Mouse (Mus musculus) adrenal gland (tissue): ENCODE data around the gene Marveld1.

Experiments
- intact Hi-C: fragments of 180-260 bp; cut with DNase I; formaldehyde crosslinking; loops from one replicate; pipeline ENCODE4 v1.15.1; 2025
- long read RNA-seq, 2 experiments: library from polyadenylated mRNA; unstranded; transcript quantifications; one replicate each; pipeline ENCODE4 v2.0.0; 2020; ENCODE audit warnings: borderline replicate concordance in 1 of 2; ENCODE audit not compliant: insufficient replicate concordance in 1 of 2

The Marveld1 gene
- long read RNA-seq, experiment 1, transcript Marveld1-201 (2 exons, 3,066 nt) = major isoform, 6 of 6 reads
- long read RNA-seq, experiment 1, partial matches to known transcripts = 0 of 6 reads
- long read RNA-seq, experiment 1, other reads (novel, unspliced or antisense) = 0 of 6 reads
- long read RNA-seq, experiment 2, partial matches to known transcripts = 0 of 5 reads
- long read RNA-seq, experiment 2, other reads (novel, unspliced or antisense) = 0 of 5 reads

DNA sequence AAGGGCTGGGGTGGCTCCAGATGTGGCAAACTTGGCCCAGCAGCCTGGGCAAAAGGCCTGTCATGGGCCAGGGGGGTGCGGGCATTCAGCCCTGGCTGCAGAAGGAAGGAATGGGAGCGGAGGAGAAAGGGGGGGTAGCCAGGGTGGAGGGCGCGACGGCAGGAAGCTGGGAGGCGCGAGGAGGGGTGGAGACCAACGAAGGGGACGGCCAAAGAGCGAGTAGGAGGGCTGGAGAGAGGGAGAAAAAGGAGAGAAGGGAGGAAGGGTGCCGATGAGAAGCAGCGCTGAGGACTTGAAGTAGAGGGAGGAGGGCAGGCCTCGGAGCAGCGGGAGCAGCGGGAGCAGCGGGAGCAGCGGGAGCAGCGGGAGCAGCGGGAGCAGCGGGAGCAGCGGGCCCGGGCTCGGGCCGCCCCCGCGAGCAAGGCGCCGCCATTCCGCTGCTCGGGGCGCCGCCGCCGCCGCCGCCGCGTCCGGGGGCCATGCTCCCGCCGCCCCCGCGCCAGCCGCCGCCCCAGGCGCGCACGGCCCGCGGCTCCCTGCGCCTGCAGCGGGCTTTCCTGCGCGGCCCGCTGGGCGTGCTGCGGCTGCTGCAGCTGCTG lies at the start of gene Marveld1:
Gene Marveld1, plus strand, starts transcription at position 231 of the 599 bp plus-strand sequence.
- intact Hi-C loops = no loop called here

DNA sequence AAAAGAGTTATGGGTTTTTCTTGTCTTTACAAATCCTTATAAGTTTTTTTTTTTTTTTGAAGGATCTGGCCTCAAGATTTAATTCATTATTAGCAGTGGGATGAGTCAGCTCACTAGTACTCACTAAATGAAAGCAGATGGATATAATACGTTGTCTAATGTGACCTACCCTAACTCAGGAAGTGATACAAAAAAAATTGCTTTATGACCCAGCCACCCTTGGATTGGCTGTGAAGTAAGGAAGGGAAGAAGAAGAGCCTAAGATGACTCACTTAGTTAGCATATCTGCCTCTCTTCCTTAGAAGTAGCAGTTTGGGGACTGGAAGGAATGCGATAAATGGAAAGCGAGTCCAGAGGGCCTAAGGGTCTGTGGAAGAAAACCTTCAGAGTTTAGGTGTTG lies 47.8 kb upstream of the Marveld1 start:
- intact Hi-C loops = no loop called here

DNA sequence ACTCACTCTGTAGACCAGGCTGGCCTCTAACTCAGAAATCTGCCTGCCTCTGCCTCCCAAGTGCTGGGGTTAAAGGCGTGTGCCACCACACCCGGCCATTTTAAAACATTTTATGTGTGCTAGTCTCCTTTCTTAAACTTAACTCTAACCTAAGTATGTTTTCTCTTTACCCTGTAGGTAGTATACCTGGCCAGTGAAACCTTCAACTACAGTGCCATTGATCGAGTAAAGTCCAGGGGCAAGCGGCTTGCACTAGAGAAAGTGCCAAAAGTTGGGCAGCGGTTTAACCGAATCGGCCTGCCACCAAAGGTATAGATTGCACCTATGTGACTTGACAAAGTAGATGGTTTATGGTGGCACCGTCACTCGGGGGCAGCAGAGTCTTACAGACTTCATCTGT lies 42.5 kb upstream of the Marveld1 start:
- intact Hi-C loops = no loop called here

DNA sequence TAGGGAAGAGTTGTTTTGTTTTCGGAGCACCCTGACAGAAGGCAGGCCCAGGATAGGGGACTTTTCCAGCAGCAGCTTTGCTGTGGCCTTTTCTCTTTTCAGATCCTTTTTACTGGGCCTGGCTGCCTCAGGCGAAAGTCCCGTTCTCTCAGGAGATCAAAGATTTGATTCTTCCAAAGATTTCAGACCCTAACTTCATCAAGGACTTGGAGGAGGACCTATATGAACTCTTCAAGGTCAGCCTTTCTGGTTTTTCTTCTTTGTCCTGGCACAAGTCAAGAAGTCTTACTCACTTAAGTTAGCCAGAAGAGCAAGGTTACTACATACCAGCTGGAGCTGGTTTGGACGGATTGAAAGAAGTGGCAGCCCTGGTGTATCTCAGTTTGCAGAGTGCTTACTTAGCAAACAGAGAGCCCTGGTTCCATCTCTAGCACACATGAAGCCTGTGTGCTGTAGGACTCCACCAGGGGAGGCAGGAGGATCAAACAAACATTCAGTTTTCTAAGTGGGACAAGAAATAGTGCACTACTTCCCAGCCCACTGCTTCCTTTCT lies 31.3 kb upstream of the Marveld1 start:
- intact Hi-C loops = no loop called here

DNA sequence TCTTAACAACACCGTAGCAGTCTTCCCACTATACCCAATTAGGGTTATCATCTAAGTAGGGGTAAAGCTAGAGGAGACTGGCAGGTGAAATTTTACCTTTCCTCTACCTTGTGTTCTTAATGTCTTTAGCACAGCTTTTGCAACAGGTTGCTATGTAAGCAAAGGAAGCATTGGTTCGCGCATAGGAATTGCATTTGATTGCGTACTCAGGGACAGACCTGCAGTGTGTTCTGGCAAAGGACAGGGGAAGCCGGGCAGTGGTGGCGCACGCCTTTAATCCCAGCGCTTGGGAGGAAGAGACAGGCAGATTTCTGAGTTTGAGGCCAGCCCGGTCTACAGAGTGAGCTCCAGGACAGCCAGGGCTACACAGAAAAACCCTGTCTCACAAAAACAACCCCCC lies 29.1 kb upstream of the Marveld1 start:
- intact Hi-C loops = no loop called here

DNA sequence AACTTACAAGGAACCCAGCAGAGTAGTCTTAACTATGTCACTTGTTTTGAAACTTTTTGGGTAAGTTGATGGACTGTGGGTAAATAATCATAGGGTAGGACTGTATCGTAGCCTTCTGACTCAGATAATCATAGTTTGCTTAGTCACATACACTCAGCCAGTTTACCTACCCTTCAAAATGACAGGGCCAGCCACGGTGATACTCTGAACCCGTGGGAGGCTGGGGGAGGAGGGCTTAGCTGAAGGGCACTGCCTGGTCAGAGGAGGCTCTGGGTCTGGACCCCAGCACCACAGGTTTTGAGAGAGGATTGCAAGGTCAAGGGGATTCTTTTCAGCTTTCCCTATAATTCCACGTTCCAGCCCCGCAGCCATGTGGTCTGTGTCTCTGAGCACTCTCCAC lies 28.6 kb upstream of the Marveld1 start:
- intact Hi-C loops = no loop called here

DNA sequence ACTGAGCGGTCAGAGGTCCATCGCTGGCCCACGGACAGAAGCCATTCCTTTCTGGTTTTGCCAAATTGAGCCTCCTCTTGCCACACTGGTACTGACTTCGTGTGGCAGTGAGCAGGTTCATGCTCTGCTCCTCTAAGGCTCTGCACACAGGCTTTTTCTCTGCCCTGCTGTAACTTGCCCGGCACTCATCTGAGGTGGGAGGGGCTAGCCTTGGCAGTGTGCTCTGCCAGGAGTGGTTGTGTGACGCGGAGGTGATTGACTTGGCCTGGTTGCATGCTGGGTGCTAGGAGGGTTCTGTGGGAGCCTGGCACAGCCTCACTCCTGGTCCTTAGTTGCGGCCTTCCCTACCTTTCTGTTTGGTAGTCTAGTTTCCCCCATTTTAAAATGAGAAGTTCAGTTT lies 26.7 kb upstream of the Marveld1 start:
- intact Hi-C loops = no loop called here

DNA sequence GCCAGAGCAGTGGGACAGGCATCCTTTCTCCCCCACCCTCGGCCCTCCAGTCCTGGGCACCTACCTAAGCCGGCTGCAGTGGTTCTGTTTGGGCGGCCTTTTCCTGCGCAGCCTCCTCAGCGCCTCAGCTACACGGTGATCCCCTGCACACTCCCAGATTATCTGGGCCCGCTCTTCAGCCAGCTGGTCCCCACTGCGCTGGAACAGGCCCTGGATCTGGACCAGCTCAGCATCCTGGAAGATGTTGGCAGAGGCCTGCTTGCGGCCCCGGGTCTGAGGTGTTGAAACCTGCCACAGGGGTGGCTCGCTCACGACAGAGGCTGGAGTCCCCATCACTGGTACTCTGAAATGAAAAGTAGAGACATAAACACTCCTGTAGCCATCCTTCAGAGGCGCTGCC lies 22.5 kb upstream of the Marveld1 start:
- intact Hi-C loops = loop anchor here (5.0 kb wide), 1 partner anchor 32 kb away; the partner anchor contains the start of gene Pi4k2a

DNA sequence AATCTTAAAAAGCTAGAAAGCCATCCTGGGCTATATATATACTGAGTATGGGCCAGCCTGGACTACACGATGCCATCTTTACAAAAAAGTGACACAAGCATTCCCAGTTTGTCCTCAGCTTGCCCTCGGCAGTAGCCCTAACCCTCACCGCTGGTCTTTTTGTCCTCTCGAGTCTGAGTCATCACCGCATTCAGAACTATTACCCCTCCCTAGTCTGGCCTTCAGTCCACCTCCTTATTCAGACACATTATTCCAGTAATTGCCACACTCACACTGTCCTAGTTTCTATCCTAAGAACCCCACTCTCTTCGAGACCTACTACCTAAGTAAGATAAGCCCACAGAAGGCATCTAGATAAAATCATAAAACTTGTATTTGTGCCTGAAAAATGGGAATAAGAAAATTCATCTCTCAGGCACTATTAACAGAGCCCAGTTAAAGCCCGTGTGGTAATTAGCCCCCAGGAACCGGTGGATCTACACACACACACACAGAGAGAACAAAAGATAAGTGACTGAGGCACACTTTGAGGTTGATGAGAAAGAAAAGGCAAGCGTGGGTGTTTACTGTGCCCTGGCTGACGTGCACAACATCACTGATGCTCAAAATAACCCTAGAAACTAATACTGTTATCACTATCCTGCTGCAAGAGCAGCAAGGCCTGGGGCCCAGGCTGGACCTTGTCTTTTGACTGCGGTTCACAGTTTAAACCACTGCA lies 21.5 kb upstream of the Marveld1 start:
- intact Hi-C loops = loop anchor here (5.0 kb wide), 1 partner anchor 33 kb away; the partner anchor contains the start of gene Pi4k2a

DNA sequence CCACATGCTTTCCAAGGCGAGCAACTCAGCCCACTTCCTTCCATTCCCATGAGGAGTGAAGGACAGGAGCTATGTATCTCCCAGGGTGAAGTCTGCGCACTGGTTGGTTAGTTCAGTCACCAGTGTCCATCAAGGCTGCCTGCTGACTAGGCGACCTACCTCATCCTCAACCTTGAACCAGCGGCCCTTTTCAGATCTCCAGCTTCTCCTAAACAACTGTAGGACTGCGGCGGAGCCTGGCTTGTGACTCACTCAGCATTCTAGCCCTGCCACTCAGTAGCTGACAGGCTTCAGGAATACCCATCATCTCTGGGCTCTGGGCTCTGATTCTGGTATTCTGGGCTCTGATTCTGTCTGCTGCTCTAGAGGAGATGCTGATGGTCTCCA lies 21.0 kb upstream of the Marveld1 start:
- intact Hi-C loops = loop anchor here (5.0 kb wide), 1 partner anchor 34 kb away; the partner anchor contains the start of gene Pi4k2a

DNA sequence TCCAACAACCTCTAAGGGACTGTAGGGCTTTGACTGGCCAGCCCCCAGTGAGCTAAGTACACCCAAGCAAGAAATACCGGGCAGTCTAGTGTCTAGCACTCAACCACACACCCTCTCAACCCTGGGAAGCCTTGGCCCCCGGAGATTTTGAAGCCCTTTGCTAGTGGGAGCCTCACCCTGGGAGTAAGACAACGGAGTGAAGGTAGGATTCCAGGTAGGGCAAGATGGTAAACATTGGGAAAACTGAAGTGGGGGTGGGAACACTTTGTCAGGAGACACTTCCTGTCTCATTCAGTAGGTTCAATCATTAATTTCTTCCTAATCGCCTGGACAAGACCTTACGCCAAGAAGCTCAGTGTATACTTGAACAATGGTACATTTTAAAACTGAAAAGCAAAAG lies 20.2 kb upstream of the Marveld1 start:
- intact Hi-C loops = loop anchor here (5.0 kb wide), 1 partner anchor 35 kb away; the partner anchor contains the start of gene Pi4k2a

DNA sequence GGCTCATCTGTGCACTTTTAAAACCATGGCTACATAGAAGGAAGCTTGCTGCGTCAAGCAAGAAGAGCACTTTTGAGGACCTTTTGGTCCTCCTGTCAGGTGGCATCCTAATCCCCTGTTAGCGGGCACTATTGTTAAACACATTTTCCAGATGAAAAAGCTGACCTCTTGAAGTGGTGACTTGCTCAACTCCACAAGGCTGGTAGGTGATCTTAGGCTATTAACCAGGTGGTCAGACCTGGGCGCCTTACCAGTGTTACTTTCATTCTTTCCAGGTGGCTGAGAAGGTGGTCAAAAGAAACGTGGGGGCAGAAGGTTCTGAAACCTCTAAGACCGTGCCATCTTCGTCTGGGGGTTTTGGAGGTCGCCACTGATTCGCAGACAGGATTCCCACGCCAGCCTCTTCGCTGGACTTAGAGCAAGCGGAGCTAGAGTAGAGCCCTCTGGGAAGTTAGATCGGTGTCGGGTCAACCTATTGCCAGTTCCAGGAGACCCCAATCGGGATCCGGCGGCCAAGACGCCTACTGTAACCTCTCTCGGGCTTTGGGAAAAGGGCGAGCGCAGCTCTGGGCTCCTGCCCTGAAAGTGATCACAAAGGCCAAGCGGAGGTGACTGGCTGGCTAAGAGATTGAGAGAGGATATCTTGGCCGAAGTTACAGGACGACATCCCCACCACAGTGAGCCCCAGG lies 19.0 kb upstream of the Marveld1 start:
- intact Hi-C loops = loop anchor here (5.0 kb wide), 1 partner anchor 36 kb away; the partner anchor contains the start of gene Pi4k2a

DNA sequence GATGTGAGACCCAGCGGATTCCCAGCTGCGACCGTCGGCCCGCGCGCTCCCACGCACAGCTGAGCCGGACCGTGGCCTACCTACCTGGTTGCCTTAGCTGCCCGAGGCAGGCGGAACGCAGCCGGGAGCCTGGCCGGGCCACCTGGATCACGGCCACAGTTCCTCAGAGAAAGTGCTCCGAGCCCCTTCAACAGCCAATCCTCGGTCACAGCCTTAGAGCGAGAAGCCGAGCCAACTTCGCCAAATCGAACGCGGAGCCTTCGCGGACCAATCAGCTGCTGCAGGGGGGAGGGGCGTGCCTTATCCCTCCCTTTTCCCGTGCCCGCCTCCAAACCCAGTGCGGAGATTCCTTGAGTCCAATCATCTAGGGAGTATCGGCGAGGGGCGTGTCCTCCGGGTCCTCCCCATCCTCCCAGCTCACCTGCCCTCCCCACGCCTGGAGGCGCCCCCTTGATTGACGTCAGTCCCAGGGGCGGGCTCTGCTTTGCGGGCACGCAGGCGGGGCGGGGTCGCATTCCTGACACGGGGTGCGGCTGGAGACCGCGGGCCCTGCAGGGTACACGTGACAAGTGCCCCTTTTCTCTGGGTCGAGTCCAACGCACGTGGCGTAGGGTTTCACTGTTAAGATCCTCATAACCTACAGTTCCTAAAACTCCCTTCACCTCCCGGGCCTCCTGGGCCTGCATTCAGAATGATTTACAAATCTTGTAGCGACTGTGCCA lies 18.3 kb upstream of the Marveld1 start, which contains the start of gene Avpi1:
Gene Avpi1, minus strand, starts transcription at position 273 of the 722 bp plus-strand sequence.
- intact Hi-C loops = loop anchor here (5.0 kb wide), 1 partner anchor 37 kb away; the partner anchor contains the start of gene Pi4k2a

DNA sequence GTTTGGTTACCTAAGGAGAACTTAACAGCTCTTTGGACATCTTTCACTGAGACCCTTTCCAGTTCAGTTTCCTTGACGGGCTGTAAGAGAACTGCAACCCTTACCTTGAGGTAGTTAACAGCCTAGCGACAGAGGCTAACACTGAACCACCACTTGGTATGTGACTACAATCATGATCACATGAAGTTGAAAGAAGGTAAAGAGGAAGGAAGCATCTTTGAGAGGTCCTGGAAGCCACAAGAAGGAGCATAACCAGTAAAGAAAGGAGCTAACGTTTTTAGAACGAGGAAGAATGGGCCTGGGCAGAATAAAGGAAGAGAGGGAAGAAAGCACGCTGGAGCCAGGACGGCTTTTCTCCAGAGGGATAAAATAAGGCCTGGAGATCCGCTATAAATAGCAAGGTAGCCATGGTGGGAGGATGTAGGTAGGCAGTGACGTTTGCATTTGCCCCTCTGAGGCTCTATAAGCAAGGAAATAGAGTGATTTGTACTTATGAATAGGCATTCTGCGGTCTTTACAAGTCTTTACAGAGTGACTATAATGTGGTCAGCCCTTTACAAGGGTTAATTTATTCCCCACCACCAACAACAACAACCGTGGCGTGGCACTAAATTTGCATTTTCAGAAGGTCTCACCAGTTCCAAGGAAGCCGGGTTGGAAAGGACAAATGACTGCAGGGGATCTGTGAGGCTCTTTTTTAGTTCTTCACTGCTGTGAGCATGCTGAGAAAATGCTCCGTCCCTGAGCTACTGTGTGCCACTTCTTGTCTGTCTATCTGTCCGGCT lies 17.5 kb upstream of the Marveld1 start:
- intact Hi-C loops = loop anchor here (5.0 kb wide), 1 partner anchor 37 kb away; the partner anchor contains the start of gene Pi4k2a

DNA sequence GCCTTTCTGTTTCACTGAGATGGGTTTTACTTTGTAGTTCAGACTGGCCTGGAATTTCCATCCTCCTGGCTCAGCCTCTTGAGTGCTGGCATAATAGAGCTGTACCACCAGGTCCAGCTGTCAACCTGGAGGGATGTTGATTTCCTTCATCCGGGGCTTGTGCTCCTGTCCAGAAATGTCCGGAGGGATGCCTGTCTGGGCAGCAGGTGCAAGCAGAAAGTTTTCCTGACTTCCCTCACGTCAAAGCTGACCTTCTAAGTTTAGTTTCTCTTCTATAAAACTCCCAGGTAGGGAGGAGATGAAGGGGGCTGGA lies 16.9 kb upstream of the Marveld1 start:
- intact Hi-C loops = no loop called here

DNA sequence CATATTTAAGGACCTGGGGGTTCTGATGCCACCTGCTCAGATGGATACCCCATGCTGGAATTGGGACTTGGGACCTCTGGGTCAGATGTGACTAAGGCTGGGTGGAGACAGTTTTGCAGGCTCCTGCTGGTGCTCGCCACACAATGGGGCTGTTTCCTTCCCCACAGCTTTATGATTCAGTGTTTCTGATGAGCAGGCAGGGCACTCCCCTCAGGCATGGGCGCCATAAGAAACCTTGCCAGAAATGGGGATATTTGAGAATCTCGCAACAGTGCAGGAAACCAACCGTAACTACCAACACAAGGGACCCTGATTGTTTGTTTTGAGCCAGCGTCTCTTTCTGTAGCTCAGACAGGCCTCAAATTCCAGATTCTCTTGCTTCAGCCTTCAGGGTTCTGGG lies 16.1 kb upstream of the Marveld1 start:
- intact Hi-C loops = no loop called here

DNA sequence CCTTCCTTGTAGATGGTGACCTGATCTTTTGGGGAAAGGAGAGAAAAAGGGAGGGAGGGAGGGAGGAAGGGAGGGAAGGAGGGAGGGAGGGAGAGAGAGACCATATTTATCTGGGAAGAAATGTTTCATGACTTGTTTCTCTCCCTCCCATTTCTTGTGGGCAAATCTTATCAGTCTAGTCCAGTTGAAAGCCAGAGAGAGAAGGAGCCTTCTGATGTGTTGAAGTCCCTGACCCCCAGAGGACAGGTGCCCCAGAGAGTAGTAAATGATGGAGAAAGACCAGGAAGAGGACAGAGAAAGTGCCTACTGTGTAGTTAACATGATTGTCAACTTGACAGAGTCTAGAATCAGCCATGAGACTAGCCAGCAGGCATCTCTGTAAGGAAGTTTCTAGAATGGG lies 12.1 kb upstream of the Marveld1 start:
- intact Hi-C loops = no loop called here

DNA sequence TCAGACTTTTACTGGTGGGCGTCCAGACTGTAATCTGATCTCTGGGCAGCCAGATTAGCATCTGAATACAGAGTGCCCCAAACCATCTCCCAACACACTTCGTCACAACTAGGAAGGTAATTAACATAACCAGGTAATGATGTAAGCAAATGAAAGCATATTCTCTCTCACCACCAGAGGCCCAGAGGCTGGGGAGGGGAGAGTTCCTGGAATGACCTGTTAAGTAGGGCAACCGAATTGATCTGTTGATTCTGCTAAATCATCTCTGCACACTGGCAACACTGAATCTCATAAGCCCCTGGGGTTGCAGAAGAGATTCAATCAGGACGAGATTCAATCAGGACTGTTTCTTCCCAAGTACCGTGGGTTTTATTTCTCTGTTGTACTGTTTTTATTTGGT lies 11.1 kb upstream of the Marveld1 start:
- intact Hi-C loops = no loop called here

DNA sequence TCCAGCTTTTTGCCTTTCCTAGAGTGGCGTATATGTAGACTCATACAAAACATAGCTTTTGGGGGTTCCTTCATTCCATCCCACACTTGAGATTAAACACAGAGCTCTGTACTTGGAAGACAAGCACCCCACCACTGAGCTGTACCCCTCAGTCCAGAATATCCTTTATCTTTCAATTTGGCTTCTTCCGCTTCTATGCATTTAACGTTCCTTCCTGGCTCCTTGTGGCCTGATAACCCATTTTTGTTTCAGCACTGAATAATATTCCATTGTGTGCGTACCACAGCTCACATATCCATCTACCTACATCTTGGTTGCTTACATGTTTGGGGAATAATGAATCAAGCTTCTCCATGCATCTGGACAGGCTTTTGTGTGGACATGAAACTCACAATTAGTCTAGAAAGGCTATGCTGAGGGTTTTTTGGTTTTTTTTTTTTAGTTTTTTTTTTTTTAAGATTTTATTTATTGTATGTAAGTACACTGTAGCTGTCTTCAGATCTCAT lies 10.0 kb upstream of the Marveld1 start:
- intact Hi-C loops = no loop called here
